Mouse (Mus musculus): ENCODE measurements at regions not wholly inside any gene's neighbourhood (a gene's known extent, or its start where the extent isn't known, plus 50 kb on each side); places are given as distances from the start of the nearest gene placed in this dataset.

GRCm38 (mm10) chr8:17773311-17773710 lies 1204.7 kb downstream of the Defb40 start:
- TF ChIP-seq CTCF (IDR thresholded peaks at IDR 0.05; ENCODE audit: borderline replicate concordance, insufficient read depth, low read length) (no peak), POLR2A (IDR thresholded peaks at IDR 0.05; ENCODE audit: low read depth, low read length) (no peak)
